Mouse (Mus musculus) adipocyte (in vitro differentiated cells): ENCODE measurements at regions not wholly inside any gene's neighbourhood (a gene's known extent, or its start where the extent isn't known, plus 50 kb on each side); places are given as distances from the start of the nearest gene placed in this dataset.

Experiments
- DNase-seq: peaks from one replicate; pipeline ENCODE4 v3.0.0-alpha.2; 2016; ENCODE audit warnings: low spot score

GRCm38 (mm10) chr7:78971644-78972313 lies 58.6 kb downstream of the Isg20 start:
- no peak for DNase-seq

GRCm38 (mm10) chr7:78989751-78990206 lies 63.5 kb upstream of the Acan start:
- no peak for DNase-seq

GRCm38 (mm10) chr7:78990302-78991038 lies 62.8 kb upstream of the Acan start:
- DNase-seq, result no peak

- DNase-seq, result peak; percentile 31
Measured at GRCm38 (mm10) chr7:78992991-78993390, 60.3 kb upstream of the Acan start.

GRCm38 (mm10) chr7:78994134-78994533 lies 59.1 kb upstream of the Acan start:
- no peak for DNase-seq

GRCm38 (mm10) chr7:78995034-78995433 lies 58.2 kb upstream of the Acan start:
- no peak for DNase-seq

- DNase-seq, result no peak
Measured at GRCm38 (mm10) chr7:78995820-78996219, 57.5 kb upstream of the Acan start.
